Mouse (Mus musculus) heart, embryonic 15.5 days (tissue): ENCODE measurements around the gene Bcl9l. TPM values are rescaled to one million over a fixed set of nuclear protein-coding genes. Genes with fewer than 3 reads are reported as not detected.

Experiments
- ATAC-seq: fragments of 200-750 bp; cut with Nextera tagmentation; replicated peaks from 2 replicates; pipeline ENCODE4 v1.8.0; 2017; ENCODE audit warnings: low read depth, moderate TSS enrichment; ENCODE audit not compliant: insufficient number of reproducible peaks, insufficient read depth, low FRiP score
- H3K27ac ChIP-seq: fragments of 300-500 bp; sonication (generic); 2 replicates; pipeline ENCODE4 v1.5.1; 2015; ENCODE audit warnings: mild to moderate bottlenecking, inconsistent platforms
- H3K27me3 ChIP-seq: fragments of 300-500 bp; sonication (generic); 2 replicates; pipeline ENCODE4 v1.6.1; 2015; ENCODE audit warnings: inconsistent platforms
- H3K36me3 ChIP-seq: fragments of 300-500 bp; sonication (generic); 2 replicates; pipeline ENCODE4 v1.6.1; 2015; ENCODE audit warnings: mild to moderate bottlenecking, inconsistent platforms
- H3K4me1 ChIP-seq: fragments of 300-500 bp; sonication (generic); replicated peaks from 2 replicates; pipeline ENCODE4 v1.6.1; 2015; ENCODE audit warnings: inconsistent platforms
- H3K4me2 ChIP-seq: fragments of 300-500 bp; sonication (generic); 2 replicates; pipeline ENCODE4 v1.6.1; 2015; ENCODE audit warnings: inconsistent platforms, mild to moderate bottlenecking, moderate library complexity
- H3K4me3 ChIP-seq: fragments of 300-500 bp; sonication (generic); 2 replicates; pipeline ENCODE4 v1.5.1; 2015; ENCODE audit warnings: mild to moderate bottlenecking, inconsistent platforms
- H3K9ac ChIP-seq: fragments of 300-500 bp; sonication (generic); 2 replicates; pipeline ENCODE4 v1.6.1; 2015; ENCODE audit warnings: mild to moderate bottlenecking, inconsistent platforms
- H3K9me3 ChIP-seq: fragments of 300-500 bp; sonication (generic); replicated peaks from 2 replicates; pipeline ENCODE4 v1.6.1; 2016; ENCODE audit warnings: inconsistent platforms
- WGBS: fragments of 180-500 bp; shearing (Covaris S2); methylation state at CpG from one replicate; pipeline ENCODE4 v1.1.7; 2015; ENCODE audit warnings: mixed read lengths; 5-methylcytosine and 5-hydroxymethylcytosine counted together
- polyA plus RNA-seq: library from polyadenylated mRNA; unstranded; fragments of >200 nt; fragmentation: Nextera tagmentation; extraction: Ambion mirVana; gene quantifications from 2 replicates; pipeline ENCODE4 v1.2.1, GENCODE M21; 2015

Gene Bcl9l
- polyA plus RNA-seq, 1 experiment from 2014 or later = 9.1 TPM

DNA sequence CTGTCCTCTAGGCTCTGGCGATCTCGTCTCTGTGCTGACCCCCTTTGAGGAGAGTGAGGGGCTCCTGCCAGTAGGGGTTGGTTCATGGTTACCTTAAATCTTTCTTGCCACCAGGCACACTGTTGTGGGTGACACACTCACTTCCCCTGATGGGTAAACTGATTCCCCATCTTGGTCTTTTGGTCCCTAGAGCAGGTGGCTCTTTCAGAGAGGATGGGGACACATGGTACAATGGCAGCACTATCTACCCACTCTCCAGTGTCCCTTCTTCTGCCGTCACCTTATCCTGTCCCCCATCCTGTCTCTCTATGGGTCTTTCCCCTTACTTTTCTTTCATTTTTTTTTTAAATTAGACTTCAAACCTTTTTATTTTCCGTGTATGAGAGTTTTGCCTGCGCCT lies 33.3 kb downstream of the Bcl9l start:
- Histone ChIP-seq H3K4me3 (no peak overlapping the region), H3K4me2 (no peak overlapping the region), H3K9me3 (no peaks in the 10 kb centered on the region), H3K36me3 (no peaks in the 10 kb centered on the region), H3K9ac (no peak overlapping the region), H3K27ac (peak overlapping the region; percentile 46; the same call in 1 of the 2 replicates), H3K4me1 (peaks cover 36% of the 10 kb centered on the region), H3K27me3 (no peaks in the 10 kb centered on the region)
- WGBS = 86% methylated on average over 5 of the region's 5 CpGs
- no peak for ATAC-seq

DNA sequence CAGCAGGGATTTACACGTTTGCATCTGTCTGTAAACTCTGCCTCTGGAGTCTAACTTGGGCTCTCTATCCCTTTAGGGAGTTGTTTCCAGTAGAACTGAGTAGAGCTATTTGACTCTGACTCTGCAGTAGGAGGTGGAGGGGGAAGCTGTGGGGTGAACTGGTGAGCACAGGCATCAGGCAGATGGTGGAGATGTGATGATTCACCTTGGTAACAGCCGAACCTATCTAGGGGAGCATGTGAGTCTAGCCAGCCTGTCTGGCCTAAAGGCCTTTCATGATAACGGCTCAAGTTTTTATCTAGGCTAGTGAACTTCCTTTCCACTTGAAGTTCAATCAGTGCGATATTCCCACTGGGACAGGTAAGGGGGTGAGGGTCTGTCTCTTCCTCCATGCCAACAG lies 34.7 kb downstream of the Bcl9l start:
- 46% methylated on average over 4 of the region's 4 CpGs for WGBS
- H3K4me2 ChIP-seq = no peak overlapping the region
- H3K9ac ChIP-seq = no peak overlapping the region
- H3K27me3 ChIP-seq = no peaks in the 10 kb centered on the region
- peaks cover 22% of the 10 kb centered on the region for H3K4me1 ChIP-seq
- H3K4me3 ChIP-seq = no peak overlapping the region
- no peaks in the 10 kb centered on the region for H3K36me3 ChIP-seq
- no peaks in the 10 kb centered on the region for H3K9me3 ChIP-seq
- no peak overlapping the region for H3K27ac ChIP-seq
- ATAC-seq = no peak

DNA sequence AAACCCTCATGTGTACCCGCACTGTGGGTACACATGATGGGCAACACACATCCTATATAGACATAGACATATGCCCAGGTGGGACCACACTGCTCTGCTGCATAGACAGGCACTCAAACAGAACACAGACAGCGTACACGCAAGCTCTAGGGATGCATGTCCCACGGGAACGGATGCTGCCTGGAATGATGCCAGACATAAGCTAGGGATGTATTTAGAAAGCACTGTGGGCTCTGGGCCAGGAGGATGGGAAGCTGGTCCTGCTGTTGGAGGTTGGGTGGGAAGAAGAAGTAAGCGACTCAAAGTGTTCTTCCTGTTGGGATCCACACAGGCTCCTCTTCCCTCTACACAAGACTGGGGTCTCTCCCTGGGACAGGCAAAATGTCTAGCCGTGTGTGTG lies 35.4 kb downstream of the Bcl9l start:
- H3K4me3 ChIP-seq = no peak overlapping the region
- H3K27me3 ChIP-seq = no peaks in the 10 kb centered on the region
- no peak for ATAC-seq
- 39% methylated on average over 7 of the region's 7 CpGs for WGBS
- no peak overlapping the region for H3K27ac ChIP-seq
- no peaks in the 10 kb centered on the region for H3K36me3 ChIP-seq
- no peaks in the 10 kb centered on the region for H3K9me3 ChIP-seq
- H3K9ac ChIP-seq = no peak overlapping the region
- peaks cover 15% of the 10 kb centered on the region; the same call in 1 of the 2 replicates for H3K4me1 ChIP-seq
- H3K4me2 ChIP-seq = no peak overlapping the region

DNA sequence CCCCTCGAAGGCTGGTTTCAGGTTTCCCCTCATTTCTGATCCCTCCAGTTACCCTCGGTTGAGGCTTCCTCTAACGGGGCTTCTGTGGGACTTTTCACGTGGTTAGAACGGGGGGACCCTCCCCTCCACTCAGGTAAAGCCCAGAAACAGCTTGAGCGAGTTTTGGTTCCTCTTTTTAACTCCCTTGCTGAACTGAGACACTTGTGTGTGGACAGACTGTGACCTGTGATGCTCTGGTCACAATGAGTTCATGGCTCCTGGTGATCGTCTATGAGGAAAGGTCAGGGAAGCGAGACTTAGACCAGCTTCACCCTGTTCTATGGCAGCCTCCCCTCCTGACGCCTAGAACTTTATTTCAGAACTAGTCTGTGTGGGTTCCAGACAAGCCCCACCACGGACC lies 39.3 kb downstream of the Bcl9l start:
- no peak overlapping the region for H3K4me3 ChIP-seq
- 69% methylated on average over 10 of the region's 10 CpGs for WGBS

DNA sequence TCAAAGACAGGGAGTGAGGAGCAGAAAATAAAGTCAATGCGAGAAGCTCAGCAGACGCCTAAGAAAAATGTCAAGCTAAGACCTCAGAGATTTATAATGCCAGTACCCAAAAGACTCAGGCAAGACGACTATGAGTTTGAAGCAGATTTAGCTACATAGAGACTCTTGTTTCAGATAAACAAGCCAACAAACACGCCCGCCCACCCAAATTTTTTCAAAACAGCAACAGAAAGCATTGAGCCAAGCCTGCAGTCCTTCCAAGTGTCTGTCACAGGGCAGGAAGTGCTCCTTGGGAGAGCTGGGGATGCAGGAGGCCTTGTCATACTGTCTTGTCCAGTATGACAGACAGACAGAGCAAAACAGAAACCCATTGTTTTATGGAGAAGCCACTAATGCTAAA lies 41.1 kb downstream of the Bcl9l start:
- Histone ChIP-seq H3K4me2 (no peak overlapping the region), H3K36me3 (no peaks in the 10 kb centered on the region), H3K9me3 (no peaks in the 10 kb centered on the region), H3K9ac (no peak overlapping the region), H3K27ac (no peak overlapping the region), H3K4me3 (no peak overlapping the region), H3K27me3 (no peaks in the 10 kb centered on the region; the same call in 1 of the 2 replicates), H3K4me1 (no peaks in the 10 kb centered on the region)
- ATAC-seq = no peak
- WGBS = 68% methylated on average over 5 of the region's 5 CpGs

More for the DNA sequence above, 39.3 kb downstream of the Bcl9l start:
- no peak overlapping the region for H3K27ac ChIP-seq
- H3K4me2 ChIP-seq = no peak overlapping the region
- H3K36me3 ChIP-seq = no peaks in the 10 kb centered on the region
- no peak for ATAC-seq
- peaks cover 3% of the 10 kb centered on the region; the same call in 1 of the 2 replicates for H3K4me1 ChIP-seq
- no peak overlapping the region for H3K9ac ChIP-seq
- no peaks in the 10 kb centered on the region for H3K9me3 ChIP-seq
- no peaks in the 10 kb centered on the region; the same call in 1 of the 2 replicates for H3K27me3 ChIP-seq

DNA sequence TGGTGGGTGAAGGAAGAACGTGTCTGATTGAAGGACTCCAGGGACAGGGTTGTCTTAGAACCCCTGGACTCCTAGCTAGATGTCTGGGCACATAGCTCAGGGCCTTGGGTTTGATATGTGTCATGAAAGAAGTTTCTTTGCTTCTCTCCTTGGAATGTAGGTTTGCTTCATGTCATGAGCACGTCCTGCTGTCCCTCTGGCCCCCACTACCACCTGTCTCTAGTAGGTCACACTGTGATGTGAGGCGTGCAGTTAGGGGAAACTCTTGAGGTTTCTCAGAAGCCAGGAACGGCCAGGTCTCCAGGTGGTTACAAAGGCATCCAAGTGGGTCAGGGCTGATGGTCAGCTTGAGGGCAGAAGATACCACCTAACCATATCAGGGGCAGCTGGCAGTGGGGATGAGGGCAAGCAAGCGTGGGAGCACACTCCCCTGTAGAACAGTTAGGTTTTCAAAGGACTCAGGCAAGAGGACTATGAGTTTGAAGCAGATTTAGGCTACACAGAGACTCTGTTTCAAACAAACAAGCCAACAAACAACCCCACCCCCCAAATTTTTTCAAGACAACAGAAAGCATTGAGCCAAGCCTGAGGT lies 41.7 kb downstream of the Bcl9l start:
- H3K4me1 ChIP-seq = no peaks in the 10 kb centered on the region
- no peak overlapping the region for H3K4me3 ChIP-seq
- ATAC-seq = no peak
- no peak overlapping the region for H3K4me2 ChIP-seq
- no peak overlapping the region for H3K27ac ChIP-seq
- WGBS = 71% methylated on average over 5 of the region's 5 CpGs
- H3K27me3 ChIP-seq = no peaks in the 10 kb centered on the region; the same call in 1 of the 2 replicates
- no peaks in the 10 kb centered on the region for H3K36me3 ChIP-seq
- H3K9me3 ChIP-seq = no peaks in the 10 kb centered on the region
- no peak overlapping the region for H3K9ac ChIP-seq

DNA sequence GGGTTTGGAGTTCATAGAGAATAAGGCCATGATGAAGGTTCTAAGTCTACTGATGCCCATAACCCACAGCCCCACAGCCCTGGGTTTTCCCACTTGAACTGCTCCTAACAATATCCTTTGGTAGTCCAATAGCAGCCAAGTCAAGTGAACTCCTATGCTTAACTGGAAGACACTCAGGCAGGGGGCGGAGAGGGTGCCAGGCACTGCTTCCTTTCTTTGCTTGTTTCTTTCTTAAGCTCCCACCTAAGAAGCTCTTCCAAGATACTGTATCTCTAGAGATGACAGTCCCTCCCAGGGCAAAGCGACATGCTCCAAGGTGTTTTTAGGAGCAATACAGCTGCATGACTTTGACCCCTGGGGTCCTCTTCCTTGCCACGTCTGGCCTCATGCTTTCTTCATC lies 42.4 kb downstream of the Bcl9l start:
- Histone ChIP-seq H3K4me2 (no peak overlapping the region), H3K4me1 (no peaks in the 10 kb centered on the region), H3K27ac (no peak overlapping the region), H3K9me3 (no peaks in the 10 kb centered on the region), H3K27me3 (no peaks in the 10 kb centered on the region; the same call in 1 of the 2 replicates), H3K4me3 (no peak overlapping the region), H3K9ac (no peak overlapping the region), H3K36me3 (no peaks in the 10 kb centered on the region)
- no peak for ATAC-seq
- WGBS = 74% methylated on average over 3 of the region's 3 CpGs

DNA sequence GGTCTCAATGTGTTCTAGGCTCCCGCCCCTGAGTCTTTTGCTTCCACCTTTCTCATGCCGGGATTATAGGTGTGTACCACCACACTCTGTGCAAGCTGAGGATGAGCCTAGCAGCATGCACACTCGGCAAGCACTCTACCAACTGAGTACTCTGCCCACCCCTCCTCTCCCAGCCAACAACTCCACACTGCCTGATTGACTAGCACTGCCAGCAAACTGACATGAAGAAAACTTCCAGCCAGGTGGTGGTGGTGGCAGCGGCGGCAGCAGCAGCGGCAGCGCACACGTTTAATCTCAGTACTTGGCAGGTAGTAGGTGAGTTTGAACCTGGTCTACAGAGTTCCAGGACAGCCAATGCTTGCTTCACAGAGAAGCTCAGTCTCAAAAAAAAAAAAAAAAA lies 43.0 kb downstream of the Bcl9l start:
- Histone ChIP-seq H3K4me3 (no peak overlapping the region), H3K9ac (no peak overlapping the region), H3K36me3 (no peaks in the 10 kb centered on the region), H3K4me2 (no peak overlapping the region), H3K9me3 (no peaks in the 10 kb centered on the region), H3K4me1 (no peaks in the 10 kb centered on the region), H3K27me3 (no peaks in the 10 kb centered on the region; the same call in 1 of the 2 replicates), H3K27ac (no peak overlapping the region)
- 80% methylated on average over 8 of the region's 8 CpGs for WGBS
- ATAC-seq = no peak

DNA sequence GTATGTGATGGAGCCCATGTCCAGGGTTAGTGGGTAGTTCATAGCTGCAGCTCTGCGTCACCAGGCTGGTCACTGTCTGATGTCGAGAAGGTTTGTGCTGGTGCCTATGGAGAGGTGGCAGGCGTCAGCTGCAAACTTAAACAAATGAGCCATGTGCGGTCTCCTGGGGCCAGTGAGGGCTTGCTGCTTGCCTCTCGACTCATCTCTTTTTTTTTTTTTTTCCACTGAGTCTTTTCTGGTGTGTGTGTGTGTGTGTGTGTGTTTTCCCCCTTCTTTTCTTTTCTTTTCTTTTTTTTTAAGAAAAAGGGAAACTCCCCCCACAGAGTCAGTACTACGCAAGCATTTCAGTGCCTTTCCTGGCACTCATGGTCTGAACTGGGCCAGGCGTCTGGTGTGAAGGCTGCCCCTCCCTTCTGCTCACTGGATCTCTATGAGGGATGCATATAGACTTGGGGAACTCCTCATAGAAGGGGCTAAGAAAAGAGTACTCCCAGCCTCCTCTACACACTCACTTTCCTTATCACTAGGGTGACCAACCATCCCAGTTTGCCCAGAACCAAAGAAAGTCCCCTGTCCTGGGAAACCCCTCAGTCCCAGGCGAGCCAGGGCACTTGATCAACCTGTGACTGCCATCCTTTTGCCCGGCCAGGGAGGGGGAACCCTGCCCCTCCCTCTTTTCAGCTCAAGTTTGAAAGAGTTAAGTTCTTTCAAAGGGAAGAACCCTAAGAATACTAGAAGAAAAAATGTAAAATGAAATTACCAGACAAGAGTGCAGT lies 43.9 kb downstream of the Bcl9l start:
- H3K9ac ChIP-seq = no peak overlapping the region
- no peak for ATAC-seq
- H3K4me3 ChIP-seq = no peak overlapping the region
- H3K4me1 ChIP-seq = no peaks in the 10 kb centered on the region
- no peaks in the 10 kb centered on the region; the same call in 1 of the 2 replicates for H3K27me3 ChIP-seq
- H3K9me3 ChIP-seq = no peaks in the 10 kb centered on the region
- H3K36me3 ChIP-seq = no peaks in the 10 kb centered on the region
- H3K27ac ChIP-seq = no peak overlapping the region
- no peak overlapping the region for H3K4me2 ChIP-seq
- WGBS = 51% methylated on average over 9 of the region's 9 CpGs

DNA sequence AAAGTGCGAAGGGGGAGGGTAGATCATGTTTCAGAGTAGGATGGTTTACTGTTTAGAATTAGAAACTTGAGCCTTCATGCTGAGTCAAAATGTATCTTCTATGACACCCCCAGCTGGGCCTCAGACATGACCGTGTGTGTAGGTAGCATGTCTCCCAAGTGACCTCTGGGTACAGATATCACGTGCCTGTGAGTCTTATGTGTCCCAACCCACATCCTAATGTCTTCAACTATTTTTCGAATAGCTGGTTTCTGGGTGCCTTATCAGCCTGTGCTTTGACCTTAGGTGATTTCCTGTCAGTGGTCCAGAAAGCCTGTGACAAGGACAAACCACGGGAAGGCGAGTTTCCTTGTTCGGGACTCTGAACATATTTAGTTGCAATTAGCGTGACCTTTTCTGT lies 45.7 kb downstream of the Bcl9l start:
- H3K4me1 ChIP-seq = no peaks in the 10 kb centered on the region
- WGBS = 55% methylated on average over 8 of the region's 8 CpGs
- ATAC-seq = no peak
- no peaks in the 10 kb centered on the region; the same call in 1 of the 2 replicates for H3K27me3 ChIP-seq
- no peak overlapping the region for H3K27ac ChIP-seq
- H3K4me2 ChIP-seq = no peak overlapping the region
- no peak overlapping the region for H3K9ac ChIP-seq
- no peaks in the 10 kb centered on the region for H3K9me3 ChIP-seq
- no peak overlapping the region for H3K4me3 ChIP-seq
- no peaks in the 10 kb centered on the region for H3K36me3 ChIP-seq

DNA sequence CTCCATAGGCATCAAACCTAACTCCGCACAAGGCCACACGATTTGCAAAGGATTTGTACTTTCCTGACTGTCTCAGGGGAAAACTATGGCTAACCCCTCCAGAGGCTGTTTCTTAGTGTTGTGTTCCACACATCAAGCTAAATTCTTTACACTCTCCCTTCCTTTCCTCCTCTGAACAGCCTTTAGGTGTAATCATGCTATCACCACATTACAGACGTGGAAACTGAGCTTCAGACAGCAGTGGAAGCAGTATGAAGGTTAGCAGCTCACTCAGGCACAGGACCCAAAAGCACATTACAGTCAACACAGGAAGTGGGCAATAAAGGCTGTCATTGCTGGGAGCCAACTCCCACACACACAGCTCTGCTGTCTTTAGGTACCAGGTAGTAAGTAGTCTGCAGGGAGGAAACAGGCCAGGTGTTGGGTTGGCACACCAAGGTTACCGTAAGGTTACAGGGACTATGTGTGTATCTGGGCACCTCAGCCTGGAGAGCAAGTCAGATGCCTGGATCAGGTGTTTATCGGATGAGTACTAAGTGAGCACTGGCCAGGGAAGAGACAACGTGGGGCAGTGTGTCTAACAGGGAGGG lies 50.5 kb downstream of the Bcl9l start:
- 65% methylated on average over 6 of the region's 6 CpGs for WGBS
- no peak overlapping the region for H3K27ac ChIP-seq
- no peak for ATAC-seq

More for the DNA sequence above, 50.5 kb downstream of the Bcl9l start:
- no peak overlapping the region for H3K4me3 ChIP-seq
- no peak overlapping the region for H3K9ac ChIP-seq
- no peaks in the 10 kb centered on the region for H3K36me3 ChIP-seq
- H3K27me3 ChIP-seq = no peaks in the 10 kb centered on the region
- H3K9me3 ChIP-seq = no peaks in the 10 kb centered on the region
- H3K4me2 ChIP-seq = no peak overlapping the region
- peaks cover 7% of the 10 kb centered on the region for H3K4me1 ChIP-seq
